Mouse (Mus musculus) forebrain, postnatal 0 days (tissue): Measurements from ENCODE around the gene Mccc1. TPM values are rescaled to one million over a fixed set of nuclear protein-coding genes. Genes with fewer than 3 reads are reported as not detected.

Experiments used
- ATAC-seq: fragments of 200-750 bp; cut with Nextera tagmentation; 2 replicates; pipeline ENCODE4 v1.8.0; 2017; ENCODE audit warnings: mild to moderate bottlenecking, moderate library complexity
- DNase-seq: peaks from one replicate; pipeline ENCODE4 v3.0.0-alpha.2; 2015
- H3K27ac ChIP-seq: fragments of 300-500 bp; sonication (generic); 2 replicates; pipeline ENCODE4 v1.5.1; 2014; ENCODE audit warnings: low read depth, mild to moderate bottlenecking, antibody characterized with exemption, low read length, moderate library complexity, mixed read lengths
- H3K27me3 ChIP-seq: fragments of 300-500 bp; sonication (generic); 2 replicates; pipeline ENCODE4 v1.6.1; 2014; ENCODE audit warnings: mild to moderate bottlenecking, low read length, mixed read lengths; ENCODE audit not compliant: insufficient read depth
- H3K36me3 ChIP-seq: fragments of 300-500 bp; sonication (generic); 2 replicates; pipeline ENCODE4 v1.6.1; 2014; ENCODE audit warnings: mild to moderate bottlenecking, moderate library complexity; ENCODE audit not compliant: insufficient read depth
- H3K4me1 ChIP-seq: fragments of 300-500 bp; sonication (generic); 2 replicates; pipeline ENCODE4 v1.6.1; 2014; ENCODE audit warnings: antibody characterized with exemption; ENCODE audit not compliant: insufficient read depth
- H3K4me2 ChIP-seq: fragments of 300-500 bp; sonication (generic); 2 replicates; pipeline ENCODE4 v1.6.1; 2014; ENCODE audit warnings: low read depth, mild to moderate bottlenecking, moderate library complexity
- H3K4me3 ChIP-seq: fragments of 300-500 bp; sonication (generic); 2 replicates; pipeline ENCODE4 v1.5.1; 2014; ENCODE audit warnings: low read depth, low read length, mixed read lengths
- H3K9ac ChIP-seq: fragments of 300-500 bp; sonication (generic); 2 replicates; pipeline ENCODE4 v1.6.1; 2014; ENCODE audit warnings: mild to moderate bottlenecking
- H3K9me3 ChIP-seq: fragments of 300-500 bp; sonication (generic); 2 replicates; pipeline ENCODE4 v1.6.1; 2016; ENCODE audit warnings: low read length
- CTCF ChIP-seq: sonication (generic); IDR thresholded peaks from 2 replicates; pipeline ENCODE4 v1.5.1; 2016; ENCODE audit warnings: antibody characterized with exemption, control low read depth, low read depth
- WGBS: fragments of 180-500 bp; shearing (Covaris S2); extraction: QIAGEN DNeasy Blood & Tissue Kit; methylation state at CpG from one replicate; pipeline ENCODE4 v1.1.7; 2014; 5-methylcytosine and 5-hydroxymethylcytosine counted together
- polyA plus RNA-seq: library from polyadenylated mRNA; unstranded; fragments of >200 nt; fragmentation: Nextera tagmentation; extraction: Ambion mirVana; gene quantifications from 2 replicates; pipeline ENCODE4 v1.2.1, GENCODE M21; 2015
- total RNA-seq: library from RNA; depleted of rRNA; stranded (reverse); fragments of >200 nt; gene quantifications from 2 replicates; pipeline ENCODE4 v1.2.3, GENCODE M21; 2014

The Mccc1 gene
- total and polyA plus RNA-seq, 2 experiments from 2014 or later: 5.9 to 13.7 TPM

DNA sequence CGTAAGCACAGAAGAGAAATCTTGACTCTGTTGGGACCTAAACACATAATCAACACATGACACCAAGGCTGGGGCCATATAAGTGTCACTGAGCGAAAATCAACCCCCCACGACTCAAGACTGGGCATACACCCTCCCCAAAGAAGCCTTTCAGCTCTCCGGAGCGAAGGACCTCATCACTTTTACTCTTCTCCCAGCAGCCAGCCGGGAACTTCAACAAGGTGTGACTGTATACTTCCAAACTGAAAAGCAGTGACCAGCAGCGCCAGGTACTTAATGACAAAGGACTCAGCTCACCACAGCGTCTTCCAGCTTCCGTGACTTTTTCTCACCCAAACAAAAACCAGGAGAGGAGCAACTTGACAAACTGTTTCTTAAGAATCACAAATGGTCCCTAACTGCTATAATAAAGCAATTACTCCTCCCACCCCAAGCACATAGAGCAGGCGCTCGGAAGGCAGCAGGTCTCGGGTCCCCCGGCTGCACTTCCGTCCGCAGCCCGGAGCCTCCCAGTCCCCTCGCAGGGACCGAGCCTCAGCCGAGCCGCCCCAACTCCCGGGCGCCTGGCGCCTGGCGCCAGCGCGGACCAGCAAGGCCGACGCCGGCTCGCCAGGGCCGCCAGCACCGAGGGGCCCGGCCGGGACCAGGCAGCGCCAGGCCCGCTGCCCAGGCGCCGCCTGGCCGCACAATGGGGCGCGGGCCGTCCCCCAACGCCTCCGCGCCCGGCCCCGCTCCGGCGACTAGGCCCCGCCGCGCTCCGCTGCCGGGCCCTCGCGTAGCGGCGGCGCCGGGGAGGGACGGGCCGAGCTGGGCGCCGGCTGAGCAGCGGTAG, 68.4 kb downstream of the Mccc1 start:
- ATAC-seq: peak; percentile 72
- H3K9ac ChIP-seq: peak overlapping the region; percentile 89
- H3K4me1 ChIP-seq: peaks cover 6% of the 10 kb centered on the region
- DNase-seq: peak; percentile 42
- no peak for TF ChIP-seq CTCF
- H3K4me3 ChIP-seq: peak overlapping the region; percentile 93
- H3K4me2 ChIP-seq: peak overlapping the region; percentile 88
- no peaks in the 10 kb centered on the region for H3K9me3 ChIP-seq
- H3K27me3 ChIP-seq: no peaks in the 10 kb centered on the region
- H3K36me3 ChIP-seq: no peaks in the 10 kb centered on the region
- WGBS: under 1% methylated on average over 58 of the region's 65 CpGs
- H3K27ac ChIP-seq: peak overlapping the region; percentile 85

DNA sequence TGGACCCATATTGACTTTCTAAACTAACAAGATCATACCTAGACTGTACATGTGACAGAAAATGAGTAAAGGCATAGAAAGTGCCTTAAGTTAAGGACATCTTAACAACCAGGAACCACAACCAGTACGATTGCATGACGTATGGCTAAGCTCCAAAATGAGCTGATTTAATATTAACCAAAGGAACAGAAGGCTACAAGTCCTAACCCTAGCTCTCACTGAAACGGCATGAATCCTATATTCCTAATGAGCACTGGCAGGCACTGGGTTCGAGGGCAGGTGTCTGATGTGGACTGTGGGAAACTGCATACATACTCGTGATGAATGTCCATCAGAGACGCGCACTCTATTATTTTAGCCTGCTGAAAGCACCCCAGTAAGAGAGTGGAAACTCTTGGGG, 69.1 kb downstream of the Mccc1 start:
- peak overlapping the region; percentile 88 for H3K4me2 ChIP-seq
- ATAC-seq (no peak), DNase-seq (no peak)
- H3K4me1 ChIP-seq: peaks cover 6% of the 10 kb centered on the region
- peak overlapping the region; percentile 89 for H3K9ac ChIP-seq
- no peak for TF ChIP-seq CTCF
- H3K4me3 ChIP-seq: peak overlapping the region; percentile 93
- no peaks in the 10 kb centered on the region for H3K9me3 ChIP-seq
- H3K27ac ChIP-seq: no peak overlapping the region
- 30% methylated on average over 7 of the region's 7 CpGs for WGBS
- H3K36me3 ChIP-seq: no peaks in the 10 kb centered on the region
- no peaks in the 10 kb centered on the region for H3K27me3 ChIP-seq

DNA sequence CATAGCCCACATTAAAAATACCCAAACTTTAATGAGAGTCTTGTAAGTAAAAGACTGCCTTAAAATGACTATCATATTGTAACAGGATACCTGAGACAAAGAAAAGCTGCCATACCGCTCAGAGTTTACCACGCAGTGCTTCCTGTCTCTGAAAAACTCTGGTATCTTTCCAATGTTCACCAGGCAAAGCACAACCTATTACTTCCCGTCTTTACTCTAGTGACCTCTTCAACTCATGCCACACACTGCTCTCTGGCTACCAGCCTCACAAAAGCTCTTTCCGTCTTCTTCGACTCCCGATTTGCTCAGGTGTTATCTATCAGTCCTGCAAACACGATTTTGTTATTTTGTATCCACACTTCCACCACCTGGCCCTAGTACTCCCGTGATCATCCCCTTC, 70.6 kb downstream of the Mccc1 start:
- Histone ChIP-seq H3K27me3 (no peaks in the 10 kb centered on the region), H3K27ac (no peak overlapping the region), H3K9ac (no peak overlapping the region), H3K4me2 (no peak overlapping the region), H3K4me3 (no peak overlapping the region), H3K9me3 (no peaks in the 10 kb centered on the region), H3K4me1 (peaks cover 6% of the 10 kb centered on the region), H3K36me3 (no peaks in the 10 kb centered on the region)
- WGBS: 66% methylated on average over 8 of the region's 8 CpGs
- TF ChIP-seq CTCF: no peak
- DNase-seq (no peak), ATAC-seq (no peak)

DNA sequence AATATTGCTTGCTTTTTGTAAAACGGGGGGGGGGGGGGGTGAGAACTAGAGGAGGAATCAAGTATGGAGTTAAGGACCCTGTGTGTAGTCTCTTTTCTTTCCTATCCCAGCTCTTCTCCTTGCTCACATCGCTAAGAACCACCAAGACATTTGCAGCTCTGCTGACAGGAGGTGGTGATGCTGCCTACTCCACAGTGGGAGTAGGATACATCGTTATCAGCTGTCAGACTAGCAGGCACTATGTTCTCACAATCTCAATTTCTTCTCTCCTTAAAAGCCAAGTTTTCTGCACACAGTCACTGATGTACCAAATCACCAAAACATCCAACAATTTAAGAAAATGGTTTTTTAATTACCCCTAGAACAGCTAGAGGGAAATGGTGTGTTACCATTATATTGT, 71.1 kb downstream of the Mccc1 start:
- ATAC-seq: no peak

DNA sequence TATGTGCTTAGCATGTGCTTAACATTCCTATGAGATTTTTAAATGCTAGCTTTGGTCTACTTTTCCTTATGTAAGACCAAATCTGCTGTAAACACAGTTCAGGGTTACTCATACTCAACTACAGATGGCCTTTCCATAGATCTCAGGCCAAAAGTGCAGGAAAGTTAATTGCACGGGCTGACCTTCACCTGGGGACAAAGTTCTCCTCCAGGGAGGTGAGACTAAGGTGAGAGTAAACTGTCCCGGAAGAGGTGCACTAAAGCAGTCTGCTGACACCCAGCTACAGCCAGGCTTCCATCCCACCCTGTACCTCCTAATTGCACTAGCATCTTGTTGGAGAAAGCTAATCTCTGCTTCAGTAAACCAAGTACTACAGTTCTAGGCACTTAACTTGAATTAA, 74.6 kb downstream of the Mccc1 start:
- no peak overlapping the region for H3K4me3 ChIP-seq
- H3K27ac ChIP-seq: no peak overlapping the region
- H3K4me2 ChIP-seq: no peak overlapping the region
- DNase-seq (no peak), ATAC-seq (no peak)
- no peaks in the 10 kb centered on the region for H3K27me3 ChIP-seq
- H3K9ac ChIP-seq: no peak overlapping the region
- TF ChIP-seq CTCF: no peak
- WGBS: 87% methylated on average over 2 of the region's 2 CpGs
- H3K4me1 ChIP-seq: no peaks in the 10 kb centered on the region; the same call in 1 of the 2 replicates
- H3K36me3 ChIP-seq: no peaks in the 10 kb centered on the region
- no peaks in the 10 kb centered on the region for H3K9me3 ChIP-seq

More for the DNA sequence above, 71.1 kb downstream of the Mccc1 start:
- no peaks in the 10 kb centered on the region for H3K36me3 ChIP-seq
- H3K9me3 ChIP-seq: no peaks in the 10 kb centered on the region
- H3K27ac ChIP-seq: no peak overlapping the region
- H3K4me1 ChIP-seq: peaks cover 6% of the 10 kb centered on the region
- H3K9ac ChIP-seq: no peak overlapping the region
- 49% methylated on average over 3 of the region's 3 CpGs for WGBS
- no peak overlapping the region for H3K4me2 ChIP-seq
- H3K4me3 ChIP-seq: no peak overlapping the region
- H3K27me3 ChIP-seq: no peaks in the 10 kb centered on the region
- DNase-seq: no peak
- TF ChIP-seq CTCF: no peak

DNA sequence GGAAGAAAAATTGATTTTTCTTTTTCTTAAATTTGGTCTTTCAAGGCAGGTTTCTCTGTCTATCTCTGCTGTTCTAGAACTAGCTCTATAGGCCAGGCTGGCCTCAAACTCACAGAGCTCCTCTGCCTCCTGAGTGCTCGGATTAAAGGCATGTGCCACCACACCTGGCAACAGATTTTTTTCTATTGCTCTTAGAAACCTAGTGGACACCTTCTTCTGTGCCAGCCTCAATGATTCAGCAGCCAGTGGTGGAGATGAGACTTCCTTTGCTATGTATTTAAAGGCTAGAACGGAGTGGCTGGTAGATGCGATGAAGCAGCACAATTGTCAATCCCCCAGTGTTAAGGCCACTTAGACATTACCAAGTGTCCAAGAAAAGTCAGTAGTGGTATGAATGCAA, 76.5 kb downstream of the Mccc1 start:
- Histone ChIP-seq H3K4me2 (no peak overlapping the region), H3K9me3 (no peaks in the 10 kb centered on the region), H3K4me3 (no peak overlapping the region), H3K36me3 (no peaks in the 10 kb centered on the region), H3K4me1 (no peaks in the 10 kb centered on the region), H3K27ac (no peak overlapping the region), H3K9ac (no peak overlapping the region), H3K27me3 (no peaks in the 10 kb centered on the region)
- ATAC-seq (no peak), DNase-seq (no peak)
- WGBS: 72% methylated on average over 3 of the region's 3 CpGs
- no peak for TF ChIP-seq CTCF

DNA sequence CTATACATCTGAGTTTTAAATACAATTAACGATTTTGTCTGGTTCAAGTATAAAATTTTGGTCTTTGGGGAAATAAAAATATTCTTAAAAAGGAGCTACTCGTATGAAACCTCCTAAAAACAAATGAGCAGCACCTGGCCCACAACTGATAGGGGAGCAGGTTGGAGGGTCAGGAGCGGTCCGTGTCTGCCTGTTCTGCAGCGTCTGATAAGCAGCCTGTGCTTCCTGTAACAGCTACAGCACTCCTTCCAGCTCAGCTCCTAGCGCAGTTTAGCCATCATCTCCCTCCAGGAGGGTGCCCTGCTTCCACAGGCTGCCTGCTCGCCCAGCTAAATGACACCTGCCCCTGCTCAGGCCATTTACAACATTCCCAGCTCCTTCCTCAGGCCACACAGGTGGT, 77.0 kb downstream of the Mccc1 start:
- Histone ChIP-seq H3K4me2 (no peak overlapping the region), H3K4me3 (no peak overlapping the region), H3K9me3 (no peaks in the 10 kb centered on the region), H3K27ac (no peak overlapping the region), H3K9ac (no peak overlapping the region), H3K27me3 (no peaks in the 10 kb centered on the region), H3K4me1 (no peaks in the 10 kb centered on the region), H3K36me3 (no peaks in the 10 kb centered on the region)
- ATAC-seq: no peak
- TF ChIP-seq CTCF: no peak
- no peak for DNase-seq
- 67% methylated on average over 7 of the region's 7 CpGs for WGBS
